Mouse (Mus musculus): ENCODE measurements at regions not wholly inside any gene's neighbourhood (a gene's known extent, or its start where the extent isn't known, plus 50 kb on each side); places are given as distances from the start of the nearest gene placed in this dataset.

GRCm38 (mm10) chr12:65671673-65672072 lies 446.4 kb downstream of the Wdr20rt start:
- no peak overlapping the region for H3K9ac ChIP-seq
- H3K4me3 ChIP-seq = no peak overlapping the region
- no peak overlapping the region for H3K27ac ChIP-seq
- H3K27me3 ChIP-seq = no peaks in the 10 kb centered on the region
- H3K36me3 ChIP-seq = no peaks in the 10 kb centered on the region
- WGBS = 58% methylated on average over 1 of the region's 1 CpGs
- ATAC-seq (ENCODE audit: insufficient number of reproducible peaks, low FRiP score, low TSS enrichment, low read depth) = no peak
- no peaks in the 10 kb centered on the region for H3K4me1 ChIP-seq
- H3K4me2 ChIP-seq = no peak overlapping the region
- no peaks in the 10 kb centered on the region for H3K9me3 ChIP-seq

- Histone ChIP-seq H3K27ac (no peak overlapping the region), H3K9ac (no peak overlapping the region), H3K27me3 (no peaks in the 10 kb centered on the region), H3K36me3 (no peaks in the 10 kb centered on the region), H3K9me3 (no peaks in the 10 kb centered on the region), H3K4me3 (no peak overlapping the region), H3K4me2 (no peak overlapping the region), H3K4me1 (no peaks in the 10 kb centered on the region)
- 72% methylated on average over 2 of the region's 2 CpGs for WGBS
- ATAC-seq (ENCODE audit: insufficient number of reproducible peaks, low FRiP score, low TSS enrichment, low read depth) = no peak
Observed at GRCm38 (mm10) chr12:65673193-65673592, 447.9 kb downstream of the Wdr20rt start.

GRCm38 (mm10) chr12:65674916-65675660 lies 449.8 kb downstream of the Wdr20rt start:
- Histone ChIP-seq H3K9me3 (no peaks in the 10 kb centered on the region), H3K36me3 (no peaks in the 10 kb centered on the region), H3K4me1 (no peaks in the 10 kb centered on the region), H3K27me3 (no peaks in the 10 kb centered on the region), H3K4me2 (no peak overlapping the region), H3K9ac (no peak overlapping the region), H3K4me3 (no peak overlapping the region), H3K27ac (no peak overlapping the region)
- 83% methylated on average over 1 of the region's 1 CpGs for WGBS
- no peak for ATAC-seq (ENCODE audit: insufficient number of reproducible peaks, low FRiP score, low TSS enrichment, low read depth)

GRCm38 (mm10) chr12:65680335-65680734 lies 455.0 kb downstream of the Wdr20rt start:
- no peak for ATAC-seq (ENCODE audit: insufficient number of reproducible peaks, low FRiP score, low TSS enrichment, low read depth)
- Histone ChIP-seq H3K4me3 (no peak overlapping the region), H3K27me3 (no peaks in the 10 kb centered on the region), H3K4me1 (no peaks in the 10 kb centered on the region), H3K9ac (no peak overlapping the region), H3K27ac (no peak overlapping the region), H3K36me3 (no peaks in the 10 kb centered on the region), H3K4me2 (no peak overlapping the region), H3K9me3 (no peaks in the 10 kb centered on the region)
- 63% methylated on average over 2 of the region's 2 CpGs for WGBS

GRCm38 (mm10) chr12:65681826-65682225 lies 456.5 kb downstream of the Wdr20rt start:
- no peaks in the 10 kb centered on the region for H3K36me3 ChIP-seq
- no peak for ATAC-seq (ENCODE audit: insufficient number of reproducible peaks, low FRiP score, low TSS enrichment, low read depth)
- H3K9me3 ChIP-seq = no peaks in the 10 kb centered on the region
- H3K4me3 ChIP-seq = no peak overlapping the region
- no peak overlapping the region for H3K27ac ChIP-seq
- no peaks in the 10 kb centered on the region for H3K4me1 ChIP-seq
- H3K4me2 ChIP-seq = no peak overlapping the region
- no peaks in the 10 kb centered on the region for H3K27me3 ChIP-seq
- WGBS = 76% methylated on average over 6 of the region's 6 CpGs
- no peak overlapping the region for H3K9ac ChIP-seq

GRCm38 (mm10) chr12:65704985-65705384 lies 479.7 kb downstream of the Wdr20rt start:
- no peak for ATAC-seq (ENCODE audit: insufficient number of reproducible peaks, low FRiP score, low TSS enrichment, low read depth)
- H3K27ac ChIP-seq = no peak overlapping the region
- H3K36me3 ChIP-seq = no peaks in the 10 kb centered on the region
- H3K4me1 ChIP-seq = no peaks in the 10 kb centered on the region
- H3K4me2 ChIP-seq = no peak overlapping the region
- H3K9me3 ChIP-seq = no peaks in the 10 kb centered on the region
- H3K4me3 ChIP-seq = no peak overlapping the region
- WGBS = 45% methylated on average over 1 of the region's 1 CpGs
- H3K9ac ChIP-seq = no peak overlapping the region
- H3K27me3 ChIP-seq = no peaks in the 10 kb centered on the region

GRCm38 (mm10) chr12:65712304-65712703 lies 487.0 kb downstream of the Wdr20rt start:
- Histone ChIP-seq H3K4me2 (no peak overlapping the region), H3K36me3 (no peaks in the 10 kb centered on the region), H3K9ac (no peak overlapping the region), H3K4me1 (no peaks in the 10 kb centered on the region), H3K9me3 (no peaks in the 10 kb centered on the region), H3K4me3 (no peak overlapping the region), H3K27me3 (no peaks in the 10 kb centered on the region), H3K27ac (no peak overlapping the region)
- 86% methylated on average over 2 of the region's 2 CpGs for WGBS
- ATAC-seq (ENCODE audit: insufficient number of reproducible peaks, low FRiP score, low TSS enrichment, low read depth) = no peak

Data from limb, embryonic 15.5 days (tissue).